Mouse (Mus musculus) MEL (cell line): ENCODE results near the gene Traf1. TPM values are rescaled to one million over a fixed set of nuclear protein-coding genes. Genes with fewer than 3 reads are reported as not detected.

Source experiments
- DNase-seq: peaks from one replicate; pipeline ENCODE4 v3.0.0; 2011; ENCODE audit warnings: low read depth, low spot score
- H3K27ac ChIP-seq: 2 replicates; pipeline ENCODE4 v1.5.1; 2012; ENCODE audit warnings: low read depth, mild to moderate bottlenecking, control low read depth, low read length, moderate library complexity; ENCODE audit not compliant: control insufficient read depth
- H3K27me3 ChIP-seq, 2 experiments: fragments of 150-350 bp in 1 of 2; sonication (generic) in 1 of 2; 2 replicates each; pipeline ENCODE4 v1.6.1; 2012; ENCODE audit warnings: low read length in 2 of 2, mild to moderate bottlenecking in 2 of 2, improper control_type of control experiment in 1 of 2, moderate library complexity in 1 of 2; ENCODE audit not compliant: insufficient read depth in 2 of 2, control insufficient read depth in 1 of 2
- H3K36me3 ChIP-seq, 2 experiments: 2 replicates each; pipeline ENCODE4 v1.6.1; 2012 to 2014; ENCODE audit warnings: low read length in 2 of 2, improper control_type of control experiment in 1 of 2, inconsistent platforms in 1 of 2, mild to moderate bottlenecking in 1 of 2; ENCODE audit not compliant: insufficient read depth in 2 of 2, control insufficient read depth in 1 of 2
- H3K4me1 ChIP-seq, 2 experiments: fragments of 150-350 bp in 1 of 2; sonication (generic) in 1 of 2; 2 replicates each; pipeline ENCODE4 v1.6.1; 2012; ENCODE audit warnings: low read length in 2 of 2, improper control_type of control experiment in 1 of 2, mild to moderate bottlenecking in 1 of 2; ENCODE audit not compliant: insufficient read depth in 2 of 2, control insufficient read depth in 1 of 2
- H3K4me3 ChIP-seq, 2 experiments: fragments of 150-350 bp in 1 of 2; sonication (generic) in 1 of 2; 2 replicates each; pipeline ENCODE4 v1.5.1; 2012; ENCODE audit warnings: low read depth in 2 of 2, low read length in 2 of 2, mild to moderate bottlenecking in 2 of 2, moderate library complexity in 2 of 2, control low read depth in 1 of 2, improper control_type of control experiment in 1 of 2; ENCODE audit not compliant: control insufficient read depth in 1 of 2, insufficient read depth in 1 of 2
- H3K79me2 ChIP-seq: 2 replicates; pipeline ENCODE4 v1.6.1; 2012; ENCODE audit warnings: mild to moderate bottlenecking, low read length, moderate library complexity; ENCODE audit not compliant: control insufficient read depth, poor library complexity, insufficient read depth
- H3K9ac ChIP-seq: 2 replicates; pipeline ENCODE4 v1.6.1; 2012; ENCODE audit warnings: low read depth, mild to moderate bottlenecking, control low read depth, low read length, moderate library complexity; ENCODE audit not compliant: control insufficient read depth, poor library complexity, severe bottlenecking
- H3K9me3 ChIP-seq: fragments of 150-350 bp; sonication (generic); replicated peaks from 2 replicates; pipeline ENCODE4 v1.6.1; 2012; ENCODE audit warnings: mild to moderate bottlenecking, low read length, improper control_type of control experiment, moderate library complexity; ENCODE audit not compliant: insufficient read depth
- BHLHE40 ChIP-seq: IDR thresholded peaks from 2 replicates; pipeline ENCODE4 v1.6.1; 2012; ENCODE audit warnings: low read depth, mild to moderate bottlenecking, inconsistent platforms, low read length, improper control_type of control experiment, borderline replicate concordance
- CHD1 ChIP-seq: IDR thresholded peaks from 2 replicates; pipeline ENCODE4 v1.6.1; 2012; ENCODE audit warnings: low read depth, mild to moderate bottlenecking, inconsistent platforms, low read length, improper control_type of control experiment
- E2F4 ChIP-seq: IDR thresholded peaks from 2 replicates; pipeline ENCODE4 v1.6.1; 2011; ENCODE audit warnings: low read depth, low read length, improper control_type of control experiment, borderline replicate concordance
- GABPA ChIP-seq: IDR thresholded peaks from 2 replicates; pipeline ENCODE4 v1.6.1; 2012; ENCODE audit warnings: low read depth, mild to moderate bottlenecking, inconsistent platforms, low read length, improper control_type of control experiment, moderate library complexity
- HCFC1 ChIP-seq: IDR thresholded peaks from 2 replicates; pipeline ENCODE4 v1.6.1; 2012; ENCODE audit warnings: low read depth, mild to moderate bottlenecking, inconsistent platforms, low read length, improper control_type of control experiment, moderate library complexity
- JUND ChIP-seq: IDR thresholded peaks from 2 replicates; pipeline ENCODE4 v1.6.1; 2011; ENCODE audit warnings: low read depth, mild to moderate bottlenecking, improper control_type of control experiment, low read length
- KAT2A ChIP-seq: conservative IDR thresholded peaks from 2 replicates; pipeline ENCODE4 v1.6.1; 2012; ENCODE audit warnings: low read depth, low read length, improper control_type of control experiment, inconsistent platforms
- MAFK ChIP-seq: IDR thresholded peaks from 2 replicates; pipeline ENCODE4 v1.6.1; 2011; ENCODE audit warnings: low read depth, mild to moderate bottlenecking, low read length, improper control_type of control experiment, borderline replicate concordance
- MAX ChIP-seq: IDR thresholded peaks from 2 replicates; pipeline ENCODE4 v1.6.1; 2011; ENCODE audit warnings: low read length, improper control_type of control experiment
- MXI1 ChIP-seq: IDR thresholded peaks from 2 replicates; pipeline ENCODE4 v1.6.1; 2011; ENCODE audit warnings: mild to moderate bottlenecking, low read depth, low read length, improper control_type of control experiment
- MYB ChIP-seq: IDR thresholded peaks from 2 replicates; pipeline ENCODE4 v1.6.1; 2011; ENCODE audit warnings: mild to moderate bottlenecking, low read depth, low read length, improper control_type of control experiment
- POLR2A ChIP-seq, 2 experiments: IDR thresholded peaks; 2 replicates each; pipeline ENCODE4 v1.6.1; 2011 to 2012; ENCODE audit warnings: low read length in 2 of 2, mild to moderate bottlenecking in 2 of 2, control low read depth in 1 of 2, improper control_type of control experiment in 1 of 2, low read depth in 1 of 2, moderate library complexity in 1 of 2; ENCODE audit not compliant: control insufficient read depth in 1 of 2, insufficient read depth in 1 of 2, poor library complexity in 1 of 2
- POLR2AphosphoS2 ChIP-seq: IDR thresholded peaks from 2 replicates; pipeline ENCODE4 v1.6.1; 2011; ENCODE audit warnings: low read length, improper control_type of control experiment
- POLR2AphosphoS5 ChIP-seq: IDR thresholded peaks from 2 replicates; pipeline ENCODE4 v1.6.1; 2012; ENCODE audit warnings: low read depth, borderline replicate concordance, mild to moderate bottlenecking, inconsistent platforms, low read length, moderate library complexity, mixed read lengths
- SIN3A ChIP-seq: IDR thresholded peaks from 2 replicates; pipeline ENCODE4 v1.6.1; 2012; ENCODE audit warnings: low read length, improper control_type of control experiment, inconsistent platforms
- SMC3 ChIP-seq: IDR thresholded peaks from 2 replicates; pipeline ENCODE4 v1.6.1; 2011; ENCODE audit warnings: low read depth, low read length, improper control_type of control experiment
- TCF12 ChIP-seq: IDR thresholded peaks from 2 replicates; pipeline ENCODE4 v1.6.1; 2014; ENCODE audit warnings: low read depth, mild to moderate bottlenecking, inconsistent platforms, low read length, improper control_type of control experiment, moderate library complexity
- USF1 ChIP-seq: IDR thresholded peaks from 2 replicates; pipeline ENCODE4 v1.6.1; 2014; ENCODE audit warnings: low read depth, mild to moderate bottlenecking, inconsistent platforms, low read length, improper control_type of control experiment, moderate library complexity
- ZC3H11A ChIP-seq: IDR thresholded peaks from 2 replicates; pipeline ENCODE4 v1.6.1; 2012; ENCODE audit warnings: low read depth, mild to moderate bottlenecking, inconsistent platforms, low read length, improper control_type of control experiment
- ZKSCAN1 ChIP-seq: IDR thresholded peaks from 2 replicates; pipeline ENCODE4 v1.6.1; 2012; ENCODE audit warnings: low read depth, mild to moderate bottlenecking, inconsistent platforms, low read length, improper control_type of control experiment, moderate library complexity
- ZNF384 ChIP-seq: IDR thresholded peaks from 2 replicates; pipeline ENCODE4 v1.6.1; 2012; ENCODE audit warnings: low read depth, mild to moderate bottlenecking, inconsistent platforms, low read length, improper control_type of control experiment
- polyA plus RNA-seq, 2 experiments: library from polyadenylated mRNA; stranded (reverse) in 1 of 2; unstranded in 1 of 2; fragments of >175 nt in 1 of 2; fragments of >200 nt in 1 of 2; gene quantifications; 2 replicates each; pipeline versions ENCODE4 v1.2.1 to v1.2.4; 2012; ENCODE audit warnings: low replicate concordance in 2 of 2, low read depth in 1 of 2; ENCODE audit not compliant: insufficient read length in 2 of 2, insufficient read depth in 1 of 2, missing spikeins in 1 of 2
- total RNA-seq: library from RNA; depleted of rRNA; stranded (reverse); fragments of 300-350 nt; gene quantifications from 2 replicates; pipeline ENCODE4 v1.2.3, GENCODE M21; 2012

The Traf1 gene
- total and polyA plus RNA-seq, 3 experiments: 0.03 to 0.04 TPM; not detected in 1

- H3K4me1 ChIP-seq: no peaks in the 10 kb centered on the region
- H3K9me3 ChIP-seq: no peaks in the 10 kb centered on the region
- H3K9ac ChIP-seq: no peak overlapping the region
- H3K79me2 ChIP-seq: no peaks in the 10 kb centered on the region
- H3K4me3 ChIP-seq: no peak overlapping the region
- no peaks in the 10 kb centered on the region for H3K36me3 ChIP-seq
- TF ChIP-seq POLR2A (IDR thresholded peaks at IDR 0.05; ENCODE audit: control insufficient read depth in 1 of 2, insufficient read depth in 1 of 2, low read depth in 1 of 2, low read length in 2 of 2, poor library complexity in 1 of 2) (no peak), KAT2A (no peak), E2F4 (no peak), POLR2AphosphoS5 (no peak), TCF12 (no peak), ZC3H11A (no peak), USF1 (0 out of 2 replicates have a peak, but pooled peaks have one; percentile 23)
- H3K27me3 ChIP-seq: peaks cover 0 to 2% of the 10 kb centered on the region in 2 experiments; a peak in 1 of 4 replicates
- no peak overlapping the region for H3K27ac ChIP-seq
- no peak for DNase-seq
Measured at GRCm38 (mm10) chr2:34920144-34920543, 41.4 kb downstream of the Traf1 start.

- Histone ChIP-seq H3K27ac (no peak overlapping the region), H3K4me3 (no peak overlapping the region), H3K4me1 (peaks cover 0 to 9% of the 10 kb centered on the region in 2 experiments; a peak in 2 of 4 replicates), H3K9ac (no peak overlapping the region), H3K79me2 (peaks cover 5% of the 10 kb centered on the region), H3K9me3 (no peaks in the 10 kb centered on the region), H3K27me3 (peaks cover 0 to 2% of the 10 kb centered on the region in 2 experiments; a peak in 1 of 4 replicates), H3K36me3 (peaks cover 0 to 4% of the 10 kb centered on the region in 2 experiments; a peak in 1 of 4 replicates)
- TF ChIP-seq SIN3A: no peak
- no peak for TF ChIP-seq MAFK
- no peak for TF ChIP-seq HCFC1
- no peak for TF ChIP-seq POLR2AphosphoS5
- no peak for TF ChIP-seq MAX
- no peak for TF ChIP-seq POLR2A (IDR thresholded peaks at IDR 0.05; ENCODE audit: control insufficient read depth in 1 of 2, insufficient read depth in 1 of 2, low read depth in 1 of 2, low read length in 2 of 2, poor library complexity in 1 of 2)
- no peak for TF ChIP-seq ZNF384
- no peak for TF ChIP-seq USF1
- TF ChIP-seq MXI1: no peak
- no peak for TF ChIP-seq JUND
- no peak for TF ChIP-seq SMC3
- TF ChIP-seq CHD1: no peak
- no peak for TF ChIP-seq POLR2AphosphoS2
- TF ChIP-seq MYB: no peak
- TF ChIP-seq BHLHE40: no peak
- no peak for TF ChIP-seq ZC3H11A
- TF ChIP-seq GABPA: no peak
- TF ChIP-seq ZKSCAN1: no peak
- DNase-seq: peak; percentile 37
Measured at GRCm38 (mm10) chr2:34915103-34915502, 46.5 kb downstream of the Traf1 start.
